Mouse (Mus musculus): ENCODE measurements at regions not wholly inside any gene's neighbourhood (a gene's known extent, or its start where the extent isn't known, plus 50 kb on each side); places are given as distances from the start of the nearest gene placed in this dataset.

DNA sequence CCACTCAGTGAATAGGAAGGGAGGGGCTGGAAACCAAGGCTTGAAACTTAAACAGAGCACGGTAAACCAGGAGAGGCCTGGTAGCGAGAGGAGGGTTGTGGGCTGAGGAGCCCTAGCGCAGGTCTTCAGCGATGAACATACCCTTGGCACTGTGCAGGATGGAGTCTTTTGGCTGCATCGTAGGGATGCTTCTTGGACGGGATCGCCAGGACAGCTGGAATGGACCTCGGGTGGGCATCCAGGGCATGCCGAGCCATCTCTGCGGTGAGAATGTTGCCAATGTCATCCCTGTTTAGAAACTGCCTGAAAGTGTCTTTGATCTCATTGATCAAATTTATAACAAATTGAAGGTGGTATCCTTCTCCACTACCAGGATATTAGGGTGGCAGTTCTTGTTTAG lies 192.2 kb upstream of the Usp25 start:
- Histone ChIP-seq H3K36me3 (no peaks in the 10 kb centered on the region), H3K27me3 (replicated peaks) (no peaks in the 10 kb centered on the region), H3K9ac (no peak overlapping the region), H3K4me1 (no peaks in the 10 kb centered on the region), H3K4me2 (no peak overlapping the region), H3K9me3 (no peaks in the 10 kb centered on the region), H3K27ac (no peak overlapping the region), H3K4me3 (replicated peaks) (no peak overlapping the region)
- ATAC-seq (ENCODE audit: insufficient read depth, low FRiP score, low read depth): no peak
- 93% methylated on average over 10 of the region's 10 CpGs for WGBS

DNA sequence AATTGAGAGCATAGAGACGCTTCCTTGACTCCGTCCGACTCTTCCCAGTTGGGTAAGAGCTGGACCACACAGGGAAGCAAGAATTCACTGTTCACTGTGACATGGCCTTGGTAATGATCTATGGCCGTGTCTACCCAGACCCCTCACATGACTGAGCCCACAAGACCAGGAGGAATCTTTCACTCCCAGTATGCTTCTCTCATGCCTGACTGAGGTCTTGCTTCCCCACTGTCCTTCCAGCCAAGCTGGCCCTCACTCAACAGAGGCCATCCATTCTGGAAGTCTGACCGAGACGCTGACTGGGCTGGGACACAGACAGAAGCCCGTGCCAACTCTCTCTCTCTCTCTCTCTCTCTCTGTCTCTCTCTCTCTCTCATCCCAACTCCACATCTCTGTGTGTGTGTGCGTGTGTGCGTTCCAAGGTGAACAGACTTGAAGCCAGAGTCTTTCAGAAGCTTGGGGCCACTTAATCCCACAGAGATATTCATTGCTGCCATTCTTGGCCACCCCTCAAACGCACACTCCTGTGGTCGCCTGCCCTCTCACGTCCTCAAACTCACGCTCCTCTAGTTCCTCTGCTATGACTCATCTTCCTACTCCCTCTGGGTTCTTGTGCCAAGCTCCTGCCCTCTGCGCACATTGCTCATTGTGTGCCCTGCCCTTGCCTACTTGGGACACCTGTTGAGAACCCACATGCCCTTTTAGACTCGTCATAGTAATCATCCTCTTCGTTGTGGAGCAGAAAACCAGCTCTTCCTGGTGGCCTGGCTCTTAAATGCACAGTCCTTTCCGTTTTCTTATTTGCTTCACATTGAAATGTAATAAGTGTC lies 197.2 kb upstream of the Usp25 start:
- Histone ChIP-seq H3K4me1 (no peaks in the 10 kb centered on the region), H3K36me3 (no peaks in the 10 kb centered on the region), H3K4me2 (no peak overlapping the region), H3K27ac (no peak overlapping the region), H3K4me3 (replicated peaks) (no peak overlapping the region), H3K9ac (no peak overlapping the region), H3K9me3 (no peaks in the 10 kb centered on the region), H3K27me3 (replicated peaks) (no peaks in the 10 kb centered on the region)
- no peak for ATAC-seq (ENCODE audit: insufficient read depth, low FRiP score, low read depth)
- 77% methylated on average over 17 of the region's 17 CpGs for WGBS

DNA sequence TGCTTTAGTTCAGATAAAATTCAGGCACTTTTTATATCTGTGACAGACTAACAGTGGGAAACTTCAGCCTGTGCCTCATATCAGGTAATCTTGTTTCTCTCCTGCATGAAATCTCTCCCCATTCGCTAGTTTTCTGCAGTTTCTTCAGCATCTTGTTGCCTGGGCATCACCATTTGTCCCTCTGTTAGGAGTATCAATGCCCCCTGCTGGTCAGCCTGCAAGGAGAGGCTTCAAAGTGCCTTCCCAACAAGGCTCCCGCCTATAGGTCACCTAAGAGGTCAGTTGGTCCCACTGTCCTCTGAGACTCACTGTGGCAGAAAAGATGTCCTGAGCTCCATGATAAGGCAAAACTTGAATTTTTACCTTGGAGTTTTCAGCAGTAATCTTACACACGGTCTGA lies 209.8 kb upstream of the Usp25 start:
- WGBS: 34% methylated on average over 3 of the region's 3 CpGs
- no peak overlapping the region for H3K4me2 ChIP-seq
- no peak for ATAC-seq (ENCODE audit: insufficient read depth, low FRiP score, low read depth)

DNA sequence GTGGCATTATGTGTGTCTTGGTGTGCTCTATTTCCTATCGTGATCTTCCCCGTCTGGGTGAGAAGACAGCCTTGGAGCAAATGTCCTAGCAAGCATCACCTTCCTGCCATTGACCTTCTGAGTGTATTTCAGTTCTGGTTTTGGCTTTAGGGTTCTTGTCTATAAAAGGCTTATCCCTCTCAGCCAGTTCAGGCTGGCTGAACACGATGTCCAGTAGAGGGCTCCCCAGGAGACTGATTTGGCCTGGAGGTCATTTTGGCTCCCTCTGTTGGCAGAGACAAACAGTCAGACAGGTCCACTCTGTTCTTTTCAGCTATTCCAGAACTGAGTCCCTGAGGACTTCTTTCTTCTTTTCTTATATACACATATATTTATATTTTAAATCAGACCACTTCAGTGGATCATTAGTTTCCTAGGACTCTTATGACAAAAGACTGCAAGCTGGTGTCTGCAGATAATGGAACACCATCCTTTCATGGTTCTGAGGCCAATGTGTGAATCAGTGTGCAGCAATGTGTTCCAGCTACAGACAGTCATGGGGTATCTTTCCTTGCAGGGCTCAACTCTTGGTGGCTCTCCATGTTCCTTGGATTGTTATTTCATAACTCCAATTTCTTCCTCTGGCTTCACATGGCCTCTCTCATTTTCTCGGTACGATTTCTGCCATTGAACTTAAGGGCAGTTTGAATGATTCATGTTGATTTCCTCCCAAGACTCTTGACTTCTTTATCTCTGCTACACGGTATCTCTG lies 226.9 kb upstream of the Usp25 start:
- Histone ChIP-seq H3K9me3 (no peaks in the 10 kb centered on the region), H3K36me3 (no peaks in the 10 kb centered on the region), H3K27me3 (replicated peaks) (no peaks in the 10 kb centered on the region), H3K4me2 (no peak overlapping the region), H3K27ac (no peak overlapping the region), H3K4me3 (replicated peaks) (no peak overlapping the region), H3K9ac (no peak overlapping the region), H3K4me1 (no peaks in the 10 kb centered on the region)
- ATAC-seq (ENCODE audit: insufficient read depth, low FRiP score, low read depth): no peak
- WGBS: 67% methylated on average over 6 of the region's 6 CpGs

More for the DNA sequence above, 209.8 kb upstream of the Usp25 start:
- no peaks in the 10 kb centered on the region for H3K9me3 ChIP-seq
- no peak overlapping the region for H3K4me3 ChIP-seq (replicated peaks)
- no peaks in the 10 kb centered on the region for H3K36me3 ChIP-seq
- no peak overlapping the region for H3K27ac ChIP-seq
- H3K9ac ChIP-seq: no peak overlapping the region
- no peaks in the 10 kb centered on the region for H3K4me1 ChIP-seq
- no peaks in the 10 kb centered on the region for H3K27me3 ChIP-seq (replicated peaks)

DNA sequence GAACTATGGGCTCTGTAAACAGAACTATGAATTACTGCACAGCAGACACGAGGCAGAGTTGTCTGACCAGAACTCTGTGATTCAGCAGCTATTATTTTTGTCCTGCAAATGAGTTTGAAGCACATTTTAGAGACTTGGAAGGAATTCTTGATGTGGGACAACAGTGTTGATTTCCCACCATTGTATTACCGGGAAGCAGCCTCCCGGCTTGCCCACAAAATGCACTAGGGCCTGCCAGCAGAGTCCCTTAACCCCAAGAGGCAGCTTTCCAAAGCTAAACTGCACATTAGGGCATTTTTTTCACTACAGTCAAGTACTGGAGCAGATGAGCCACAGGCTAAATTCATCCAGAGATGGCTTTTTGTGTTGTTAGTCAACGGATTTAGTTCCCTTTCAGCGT lies 230.8 kb upstream of the Usp25 start:
- no peaks in the 10 kb centered on the region for H3K27me3 ChIP-seq (replicated peaks)
- WGBS: 65% methylated on average over 5 of the region's 5 CpGs
- no peak overlapping the region for H3K4me2 ChIP-seq
- H3K9me3 ChIP-seq: no peaks in the 10 kb centered on the region
- H3K4me1 ChIP-seq: no peaks in the 10 kb centered on the region
- ATAC-seq (ENCODE audit: insufficient read depth, low FRiP score, low read depth): no peak
- H3K27ac ChIP-seq: no peak overlapping the region
- H3K36me3 ChIP-seq: no peaks in the 10 kb centered on the region
- no peak overlapping the region for H3K4me3 ChIP-seq (replicated peaks)
- no peak overlapping the region for H3K9ac ChIP-seq

DNA sequence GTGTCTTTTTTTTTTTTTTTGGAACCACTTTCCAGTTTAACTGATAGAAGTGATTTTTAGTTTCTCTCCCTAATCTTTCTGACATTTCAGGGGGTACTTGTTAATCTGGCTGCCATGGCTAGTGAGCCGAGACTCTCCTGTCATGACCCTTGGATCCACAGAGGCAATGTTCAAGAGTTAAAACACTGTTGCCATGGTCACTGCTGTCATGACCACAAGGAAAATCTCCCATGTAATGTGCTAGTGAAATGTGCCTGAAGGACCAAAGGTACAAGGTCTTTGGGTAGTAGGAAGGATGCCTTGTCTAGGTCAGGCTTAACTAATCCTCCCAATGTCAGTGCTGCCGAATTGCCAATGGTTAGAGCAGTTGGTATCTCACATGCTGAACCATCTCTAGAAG lies 237.7 kb upstream of the Usp25 start:
- no peak for ATAC-seq (ENCODE audit: insufficient read depth, low FRiP score, low read depth)
- no peak overlapping the region for H3K9ac ChIP-seq
- WGBS: 75% methylated on average over 2 of the region's 2 CpGs
- H3K9me3 ChIP-seq: no peaks in the 10 kb centered on the region
- no peaks in the 10 kb centered on the region for H3K4me1 ChIP-seq
- no peak overlapping the region for H3K4me2 ChIP-seq
- no peaks in the 10 kb centered on the region for H3K36me3 ChIP-seq
- no peak overlapping the region for H3K4me3 ChIP-seq (replicated peaks)
- H3K27ac ChIP-seq: no peak overlapping the region
- H3K27me3 ChIP-seq (replicated peaks): no peaks in the 10 kb centered on the region

DNA sequence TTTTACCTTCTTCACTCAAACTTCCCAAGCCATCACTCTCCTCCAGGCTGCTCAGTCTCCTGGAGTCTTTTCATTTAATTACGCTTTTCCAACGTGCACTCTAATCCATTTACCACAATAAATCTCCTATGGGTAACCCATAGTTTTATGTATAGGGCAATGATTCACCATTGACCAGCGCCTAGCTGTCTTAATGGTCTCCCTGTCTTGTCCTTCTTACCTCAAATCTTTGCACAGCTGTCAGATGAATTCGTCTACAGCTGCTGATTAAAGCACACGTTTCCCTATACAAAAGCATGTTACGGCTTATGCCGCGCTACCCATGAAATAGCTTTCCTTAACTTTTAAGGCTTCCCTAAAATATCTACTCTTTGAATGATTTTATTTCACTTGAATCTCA lies 239.5 kb upstream of the Usp25 start:
- Histone ChIP-seq H3K36me3 (no peaks in the 10 kb centered on the region), H3K9ac (no peak overlapping the region), H3K4me1 (no peaks in the 10 kb centered on the region), H3K27ac (no peak overlapping the region), H3K27me3 (replicated peaks) (no peaks in the 10 kb centered on the region), H3K9me3 (no peaks in the 10 kb centered on the region), H3K4me3 (replicated peaks) (no peak overlapping the region), H3K4me2 (no peak overlapping the region)
- 67% methylated on average over 8 of the region's 8 CpGs for WGBS
- no peak for ATAC-seq (ENCODE audit: insufficient read depth, low FRiP score, low read depth)

DNA sequence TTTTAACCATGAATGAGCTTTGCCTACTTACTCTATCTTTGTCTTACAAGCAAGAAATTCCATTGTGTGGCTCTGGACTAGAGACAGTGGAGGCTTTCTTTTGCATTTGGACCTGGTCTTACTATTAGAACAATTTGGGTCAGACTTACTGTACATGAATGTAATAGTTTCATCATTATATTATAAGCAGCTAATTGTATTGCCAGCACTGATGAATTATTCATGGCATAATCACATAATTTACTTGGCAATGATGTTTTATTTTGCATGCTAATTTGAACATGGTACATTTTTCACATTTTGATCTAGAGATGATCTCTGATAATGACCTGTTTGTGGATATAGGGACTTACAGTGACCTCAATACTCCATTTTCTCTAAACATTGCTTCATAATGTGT lies 240.0 kb upstream of the Usp25 start:
- Histone ChIP-seq H3K27me3 (replicated peaks) (no peaks in the 10 kb centered on the region), H3K36me3 (no peaks in the 10 kb centered on the region), H3K4me3 (replicated peaks) (no peak overlapping the region), H3K9me3 (no peaks in the 10 kb centered on the region), H3K4me2 (no peak overlapping the region), H3K9ac (no peak overlapping the region), H3K27ac (no peak overlapping the region), H3K4me1 (no peaks in the 10 kb centered on the region)
- ATAC-seq (ENCODE audit: insufficient read depth, low FRiP score, low read depth): no peak

DNA sequence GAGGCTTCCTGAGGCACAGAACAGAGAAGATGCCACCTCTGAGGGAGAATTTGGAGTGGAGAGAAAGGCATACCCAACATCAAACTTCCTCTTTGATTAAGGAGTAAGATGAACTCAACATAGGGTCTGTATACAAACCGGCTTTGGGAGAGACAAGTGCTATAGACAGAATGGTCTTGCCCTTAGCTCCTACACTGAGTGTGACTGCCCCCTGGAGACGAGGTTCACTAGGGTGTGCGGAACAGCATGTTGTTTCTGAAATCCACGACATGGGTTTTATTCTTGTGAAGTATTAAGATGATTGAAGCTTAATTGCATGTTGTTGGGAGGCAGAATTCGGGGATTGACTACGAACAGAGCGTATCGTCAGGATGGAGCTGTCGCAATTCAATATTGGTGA lies 244.9 kb upstream of the Usp25 start:
- Histone ChIP-seq H3K4me2 (no peak overlapping the region), H3K4me1 (no peaks in the 10 kb centered on the region), H3K27ac (no peak overlapping the region), H3K9me3 (no peaks in the 10 kb centered on the region), H3K27me3 (replicated peaks) (no peaks in the 10 kb centered on the region), H3K36me3 (no peaks in the 10 kb centered on the region), H3K4me3 (replicated peaks) (no peak overlapping the region), H3K9ac (no peak overlapping the region)
- 77% methylated on average over 9 of the region's 9 CpGs for WGBS
- no peak; the same call in 1 of the 2 replicates for ATAC-seq (ENCODE audit: insufficient read depth, low FRiP score, low read depth)

DNA sequence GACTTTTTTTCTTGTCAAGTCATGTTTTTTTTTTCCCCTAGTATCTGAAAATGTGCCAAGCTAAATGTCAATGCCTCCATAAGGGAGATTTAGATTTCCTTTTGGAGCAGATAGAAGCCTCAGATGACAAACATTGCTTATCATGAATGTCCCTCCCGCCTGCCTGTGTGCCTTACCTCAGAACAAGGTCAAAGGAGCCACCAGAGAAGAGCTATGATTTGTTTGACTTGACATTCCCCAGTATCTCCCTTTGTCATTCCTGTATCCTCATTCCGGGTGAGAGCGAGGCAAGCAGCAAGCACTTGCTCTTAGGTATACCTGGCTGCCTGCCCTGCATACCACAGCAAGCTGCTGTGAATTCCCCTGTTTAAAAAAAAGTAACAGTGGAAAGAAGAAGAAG lies 246.9 kb upstream of the Usp25 start:
- Histone ChIP-seq H3K27me3 (replicated peaks) (no peaks in the 10 kb centered on the region), H3K4me2 (no peak overlapping the region), H3K4me1 (no peaks in the 10 kb centered on the region), H3K27ac (no peak overlapping the region), H3K9me3 (no peaks in the 10 kb centered on the region), H3K9ac (no peak overlapping the region), H3K36me3 (no peaks in the 10 kb centered on the region), H3K4me3 (replicated peaks) (no peak overlapping the region)
- WGBS: 50% methylated on average over 3 of the region's 3 CpGs
- no peak for ATAC-seq (ENCODE audit: insufficient read depth, low FRiP score, low read depth)

DNA sequence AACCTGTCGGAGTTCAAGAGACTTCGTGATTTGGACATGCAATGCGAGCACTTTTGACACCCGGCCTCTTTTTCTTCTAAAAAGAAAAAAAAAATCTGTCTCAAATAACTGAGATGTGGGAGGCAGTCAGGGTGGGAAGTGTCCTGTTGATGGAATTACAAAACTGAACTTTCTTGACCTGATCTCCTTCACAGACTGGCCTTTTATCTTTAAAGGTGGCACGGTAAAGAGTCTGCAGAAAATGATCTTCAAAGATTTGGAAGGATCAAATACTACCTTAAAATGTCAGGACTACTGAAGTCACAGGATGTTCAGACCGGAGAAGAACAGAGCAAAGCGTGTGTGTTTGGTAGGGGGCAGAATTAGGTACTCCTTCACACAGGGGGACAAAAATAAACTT lies 248.0 kb upstream of the Usp25 start:
- no peak overlapping the region for H3K4me2 ChIP-seq
- H3K9me3 ChIP-seq: no peaks in the 10 kb centered on the region

DNA sequence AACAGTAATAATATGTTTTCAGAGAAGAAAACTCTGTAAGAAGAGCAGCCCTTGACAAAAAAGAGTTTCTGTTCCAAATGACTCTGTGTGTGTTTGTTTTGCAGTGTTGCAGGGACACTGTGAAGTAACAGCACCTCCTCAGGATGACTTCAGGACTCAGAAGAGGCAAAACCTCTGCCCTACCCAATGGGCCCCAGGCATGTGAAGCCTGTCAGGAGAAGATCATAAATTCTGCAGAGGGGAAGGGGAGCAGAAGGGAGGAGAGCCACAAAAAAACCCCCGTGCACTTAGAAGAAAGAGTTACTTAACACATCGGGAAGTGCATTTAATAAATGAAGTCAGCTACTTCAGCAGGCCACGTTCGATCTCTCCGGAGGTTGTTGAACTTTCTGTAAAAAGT lies 248.5 kb upstream of the Usp25 start:
- no peak overlapping the region for H3K9ac ChIP-seq
- 27% methylated on average over 5 of the region's 5 CpGs for WGBS
- no peak overlapping the region for H3K27ac ChIP-seq
- no peak for ATAC-seq (ENCODE audit: insufficient read depth, low FRiP score, low read depth)
- no peak overlapping the region for H3K4me3 ChIP-seq (replicated peaks)
- H3K4me1 ChIP-seq: no peaks in the 10 kb centered on the region
- no peaks in the 10 kb centered on the region for H3K36me3 ChIP-seq
- no peaks in the 10 kb centered on the region for H3K27me3 ChIP-seq (replicated peaks)
- H3K9me3 ChIP-seq: no peaks in the 10 kb centered on the region
- no peak overlapping the region for H3K4me2 ChIP-seq

More for the DNA sequence above, 248.0 kb upstream of the Usp25 start:
- no peak overlapping the region for H3K27ac ChIP-seq
- H3K4me1 ChIP-seq: no peaks in the 10 kb centered on the region
- H3K27me3 ChIP-seq (replicated peaks): no peaks in the 10 kb centered on the region
- WGBS: 25% methylated on average over 7 of the region's 7 CpGs
- no peak overlapping the region for H3K4me3 ChIP-seq (replicated peaks)
- no peak for ATAC-seq (ENCODE audit: insufficient read depth, low FRiP score, low read depth)
- H3K36me3 ChIP-seq: no peaks in the 10 kb centered on the region
- H3K9ac ChIP-seq: no peak overlapping the region

Data from stomach, embryonic 15.5 days (tissue).